Mouse (Mus musculus) embryonic facial prominence, embryonic 14.5 days (tissue): Measurements from ENCODE around the gene Itsn1. TPM values are rescaled to one million over a fixed set of nuclear protein-coding genes. Genes with fewer than 3 reads are reported as not detected.

ENCODE experiments used
- ATAC-seq: fragments of 200-750 bp; cut with Nextera tagmentation; 2 replicates; pipeline ENCODE4 v1.8.0; 2017; ENCODE audit warnings: low read depth, moderate number of reproducible peaks, moderate TSS enrichment
- DNase-seq: peaks from one replicate; pipeline ENCODE4 v3.0.0-alpha.2; 2015; ENCODE audit warnings: low spot score
- H3K27ac ChIP-seq: fragments of 300-500 bp; sonication (generic); replicated peaks from 2 replicates; pipeline ENCODE4 v1.5.1; 2014; ENCODE audit warnings: low read depth, mild to moderate bottlenecking, low read length, moderate library complexity
- H3K27me3 ChIP-seq: fragments of 300-500 bp; sonication (generic); replicated peaks from 2 replicates; pipeline ENCODE4 v1.6.1; 2014; ENCODE audit warnings: low read length; ENCODE audit not compliant: control insufficient read depth, insufficient read depth
- H3K36me3 ChIP-seq: fragments of 300-500 bp; sonication (generic); 2 replicates; pipeline ENCODE4 v1.6.1; 2014; ENCODE audit warnings: low read length, mixed read lengths; ENCODE audit not compliant: control insufficient read depth, insufficient read depth
- H3K4me1 ChIP-seq: fragments of 300-500 bp; sonication (generic); 2 replicates; pipeline ENCODE4 v1.6.1; 2014; ENCODE audit warnings: antibody characterized with exemption, low read length; ENCODE audit not compliant: control insufficient read depth, insufficient read depth
- H3K4me2 ChIP-seq: fragments of 300-500 bp; sonication (generic); 2 replicates; pipeline ENCODE4 v1.6.1; 2014; ENCODE audit warnings: low read depth, mild to moderate bottlenecking, low read length, moderate library complexity, mixed read lengths
- H3K4me3 ChIP-seq: fragments of 300-500 bp; sonication (generic); 2 replicates; pipeline ENCODE4 v1.5.1; 2014; ENCODE audit warnings: low read depth, mild to moderate bottlenecking, low read length
- H3K9ac ChIP-seq: fragments of 300-500 bp; sonication (generic); 2 replicates; pipeline ENCODE4 v1.6.1; 2014; ENCODE audit warnings: low read depth, mild to moderate bottlenecking, low read length, moderate library complexity, mixed read lengths
- H3K9me3 ChIP-seq: fragments of 300-500 bp; sonication (generic); 2 replicates; pipeline ENCODE4 v1.6.1; 2016; ENCODE audit warnings: low read length; ENCODE audit not compliant: control insufficient read depth
- WGBS: fragments of 180-500 bp; shearing (Covaris S2); extraction: QIAGEN DNeasy Blood & Tissue Kit; methylation state at CpG from one replicate; pipeline ENCODE4 v1.1.7; 2014; 5-methylcytosine and 5-hydroxymethylcytosine counted together
- microRNA-seq: library from miRNA; unstranded; fragments of <30 nt; microRNA quantifications from one replicate; pipeline ENCODE4, GENCODE M21; 2016; ENCODE audit warnings: borderline number of aligned reads
- polyA plus RNA-seq: library from polyadenylated mRNA; unstranded; fragments of >200 nt; fragmentation: Nextera tagmentation; extraction: Ambion mirVana; gene quantifications from 2 replicates; pipeline ENCODE4 v1.2.1, GENCODE M21; 2014

The Itsn1 gene
- polyA plus RNA-seq, 1 experiment from 2014 or later: 30.1 TPM

GRCm38 (mm10) chr16:91962894-91963555, 233.9 kb downstream of the Itsn1 start:
- H3K27ac ChIP-seq: peak overlapping the region; percentile 7; the same call in 1 of the 2 replicates
- H3K9ac ChIP-seq: no peak overlapping the region
- ATAC-seq (peak; percentile 86; the same call in 1 of the 2 replicates), DNase-seq (peak; percentile 39)
- H3K4me3 ChIP-seq: no peak overlapping the region
- H3K4me1 ChIP-seq: peaks cover 8% of the 10 kb centered on the region
- 57% methylated on average over 14 of the region's 14 CpGs for WGBS
- H3K36me3 ChIP-seq: no peaks in the 10 kb centered on the region
- H3K9me3 ChIP-seq: 0 out of 2 replicates have a peak, but pooled peaks cover 3% of the 10 kb centered on the region
- H3K4me2 ChIP-seq: 0 out of 2 replicates have a peak overlapping the region, but pooled peaks have one; percentile 29
- H3K27me3 ChIP-seq: no peaks in the 10 kb centered on the region

GRCm38 (mm10) chr16:91963556-91963900, 234.4 kb downstream of the Itsn1 start:
- Histone ChIP-seq H3K9ac (no peak overlapping the region), H3K4me3 (no peak overlapping the region), H3K4me1 (peaks cover 8% of the 10 kb centered on the region), H3K9me3 (0 out of 2 replicates have a peak, but pooled peaks cover 3% of the 10 kb centered on the region), H3K36me3 (no peaks in the 10 kb centered on the region), H3K27me3 (no peaks in the 10 kb centered on the region), H3K4me2 (no peak overlapping the region), H3K27ac (peak overlapping the region; percentile 7; the same call in 1 of the 2 replicates)
- WGBS: 91% methylated on average over 3 of the region's 3 CpGs
- ATAC-seq (no peak), DNase-seq (no peak)

- no peak overlapping the region for H3K4me3 ChIP-seq
- DNase-seq: no peak
- H3K27me3 ChIP-seq: no peaks in the 10 kb centered on the region
- H3K9ac ChIP-seq: no peak overlapping the region
- H3K4me2 ChIP-seq: no peak overlapping the region
- 0 out of 2 replicates have a peak, but pooled peaks cover 3% of the 10 kb centered on the region for H3K9me3 ChIP-seq
- H3K27ac ChIP-seq: no peak overlapping the region
- ATAC-seq: no peak
- WGBS: 79% methylated on average over 13 of the region's 13 CpGs
- peaks cover 8% of the 10 kb centered on the region for H3K4me1 ChIP-seq
- H3K36me3 ChIP-seq: no peaks in the 10 kb centered on the region
Measured at GRCm38 (mm10) chr16:91964308-91965178, 235.5 kb downstream of the Itsn1 start.

GRCm38 (mm10) chr16:91968725-91969124, 239.6 kb downstream of the Itsn1 start:
- H3K27ac ChIP-seq: no peak overlapping the region
- no peak overlapping the region for H3K4me3 ChIP-seq
- H3K9me3 ChIP-seq: no peaks in the 10 kb centered on the region
- no peak overlapping the region for H3K4me2 ChIP-seq
- H3K9ac ChIP-seq: no peak overlapping the region
- no peaks in the 10 kb centered on the region for H3K27me3 ChIP-seq
- no peak for ATAC-seq
- WGBS: 83% methylated on average over 10 of the region's 10 CpGs
- no peak for DNase-seq
- H3K36me3 ChIP-seq: no peaks in the 10 kb centered on the region
- no peaks in the 10 kb centered on the region for H3K4me1 ChIP-seq

GRCm38 (mm10) chr16:91969516-91970031, 240.5 kb downstream of the Itsn1 start:
- ATAC-seq: no peak
- Histone ChIP-seq H3K4me3 (no peak overlapping the region), H3K4me2 (no peak overlapping the region), H3K27me3 (no peaks in the 10 kb centered on the region), H3K36me3 (no peaks in the 10 kb centered on the region), H3K4me1 (no peaks in the 10 kb centered on the region), H3K9ac (no peak overlapping the region), H3K27ac (no peak overlapping the region), H3K9me3 (no peaks in the 10 kb centered on the region)
- 55% methylated on average over 10 of the region's 10 CpGs for WGBS
- DNase-seq: no peak

Small RNA genes within 50 kb of the gene (microRNA-seq; reads per million reads assigned to microRNA genes)
- gene Gm27773: not detected

Other genes with a start within 250 kb of the Itsn1 start
- gene Ifnar1, start 244.0 kb upstream of the Itsn1 start, polyA plus RNA-seq: 47.3 and 53.7 TPM in 2 replicates
- 51.0 and 55.9 TPM in 2 replicates for gene Ifngr2, start 182.2 kb upstream of the Itsn1 start, polyA plus RNA-seq
- gene Tmem50b, start 131.5 kb upstream of the Itsn1 start, polyA plus RNA-seq: 39.5 and 41.7 TPM in 2 replicates
- gene Dnajc28, start 110.3 kb upstream of the Itsn1 start, polyA plus RNA-seq: 2.4 and 4.5 TPM in 2 replicates
- 84.5 and 96.3 TPM in 2 replicates for gene Gart, start 82.3 kb upstream of the Itsn1 start, polyA plus RNA-seq
- 145 and 157 TPM in 2 replicates for gene Son, start 81.8 kb upstream of the Itsn1 start, polyA plus RNA-seq
- gene Donson, start 40.5 kb upstream of the Itsn1 start, polyA plus RNA-seq: 17.8 and 21.7 TPM in 2 replicates
- gene Cryzl1, start 306 bp upstream of the Itsn1 start, polyA plus RNA-seq: 61.6 and 61.8 TPM in 2 replicates